Mouse (Mus musculus) bone marrow macrophage, adult 2 months (primary cell): Measurements from ENCODE around the gene Nek8.

ENCODE experiments used
- CTCF ChIP-seq: IDR thresholded peaks from 2 replicates; pipeline ENCODE4 v1.5.1; 2012; ENCODE audit warnings: low read depth, mild to moderate bottlenecking, low read length, moderate library complexity
- POLR2A ChIP-seq: IDR thresholded peaks from 2 replicates; pipeline ENCODE4 v1.6.1; 2012; ENCODE audit warnings: mild to moderate bottlenecking, low read depth, low read length, borderline replicate concordance

DNA sequence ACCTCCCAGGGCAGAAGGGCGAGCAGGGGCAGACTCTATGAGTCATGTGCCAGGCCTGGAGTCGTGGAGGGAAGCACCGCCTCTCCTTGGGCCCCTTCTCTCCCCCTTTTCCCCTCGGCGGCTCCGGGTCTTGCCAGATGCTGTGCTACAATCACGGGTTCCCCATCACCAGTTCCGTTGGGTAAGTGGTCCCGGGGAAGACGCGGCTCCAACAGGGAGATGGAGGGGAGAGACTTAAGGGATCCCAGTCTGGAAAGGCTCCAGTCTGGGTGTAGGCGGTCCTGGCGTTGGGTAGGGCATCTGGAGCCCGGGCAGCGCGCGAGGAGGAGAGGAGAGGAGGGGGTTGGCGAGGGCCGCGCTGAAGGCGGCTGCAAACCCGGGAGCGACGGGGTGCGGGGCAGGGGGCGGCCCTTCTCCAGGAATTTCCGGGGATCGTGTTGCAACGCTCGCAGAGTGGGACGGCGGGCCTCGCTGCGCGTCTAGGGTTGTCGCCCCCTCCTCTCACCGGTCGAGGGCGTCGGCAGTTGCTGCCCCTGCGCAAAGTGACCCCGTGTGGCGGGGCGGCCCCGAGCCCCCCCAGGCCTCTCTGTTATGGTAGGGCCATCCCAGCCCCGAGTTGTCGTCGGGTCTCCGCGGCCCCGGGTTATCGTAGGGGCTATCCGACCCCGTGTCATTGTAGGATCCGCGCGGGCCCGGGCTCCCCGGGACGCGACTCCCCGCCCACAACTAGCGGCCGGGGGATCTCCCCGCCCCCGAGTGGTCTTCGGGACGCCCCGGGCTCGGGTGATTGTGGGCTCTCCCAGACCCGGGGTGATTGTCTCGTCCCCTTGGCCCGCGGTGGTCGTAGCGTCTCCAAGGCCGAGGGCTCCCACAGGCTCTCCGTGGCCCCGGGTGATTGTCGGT lies 12.1 kb upstream of the Nek8 start, which contains the start of gene Rab34:
- TF ChIP-seq CTCF: no peak
- TF ChIP-seq POLR2A: no peak
